Mouse (Mus musculus) ES-Bruce4 (cell line): ENCODE data around the gene Ptprd.

Source experiments
- CTCF ChIP-seq: IDR thresholded peaks from one replicate; pipeline ENCODE4 v1.8.1; 2011; ENCODE audit warnings: low read depth, low read length
- EP300 ChIP-seq: IDR thresholded peaks from 2 replicates; pipeline ENCODE4 v1.6.1; 2011; ENCODE audit warnings: low read depth, low read length; ENCODE audit not compliant: insufficient read depth

- no peak for TF ChIP-seq CTCF
- no peak for TF ChIP-seq EP300
Measured at GRCm38 (mm10) chr4:76409159-76409558, 1802.6 kb downstream of the Ptprd start.
